Mouse (Mus musculus) heart, embryonic 13.5 days (tissue): ENCODE measurements around the gene Nhsl2. TPM values are rescaled to one million over a fixed set of nuclear protein-coding genes. Genes with fewer than 3 reads are reported as not detected.
A peak's percentile ranks its signal among the peaks of the same experiment; 100 is the strongest.

Experiments used
- ATAC-seq: fragments of 200-750 bp; cut with Nextera tagmentation; 2 replicates; pipeline ENCODE4 v1.8.0; 2017; ENCODE audit warnings: moderate TSS enrichment; ENCODE audit not compliant: insufficient number of reproducible peaks, low FRiP score, low TSS enrichment; ENCODE audit errors: extremely low read depth
- H3K27ac ChIP-seq: fragments of 300-500 bp; sonication (generic); replicated peaks from 2 replicates; pipeline ENCODE4 v1.5.1; 2015; ENCODE audit warnings: moderate library complexity, mild to moderate bottlenecking, inconsistent platforms
- H3K27me3 ChIP-seq: fragments of 300-500 bp; sonication (generic); replicated peaks from 2 replicates; pipeline ENCODE4 v1.6.1; 2015; ENCODE audit warnings: mild to moderate bottlenecking, inconsistent platforms
- H3K36me3 ChIP-seq: fragments of 300-500 bp; sonication (generic); 2 replicates; pipeline ENCODE4 v1.6.1; 2015; ENCODE audit warnings: mild to moderate bottlenecking, inconsistent platforms
- H3K4me1 ChIP-seq: fragments of 300-500 bp; sonication (generic); 2 replicates; pipeline ENCODE4 v1.6.1; 2015; ENCODE audit warnings: inconsistent platforms
- H3K4me2 ChIP-seq: fragments of 300-500 bp; sonication (generic); 2 replicates; pipeline ENCODE4 v1.6.1; 2015; ENCODE audit warnings: inconsistent platforms, mild to moderate bottlenecking, moderate library complexity
- H3K4me3 ChIP-seq: fragments of 300-500 bp; sonication (generic); 2 replicates; pipeline ENCODE4 v1.5.1; 2015; ENCODE audit warnings: moderate library complexity, mild to moderate bottlenecking, inconsistent platforms
- H3K9ac ChIP-seq: fragments of 300-500 bp; sonication (generic); 2 replicates; pipeline ENCODE4 v1.6.1; 2015; ENCODE audit warnings: inconsistent platforms, mild to moderate bottlenecking, moderate library complexity
- H3K9me3 ChIP-seq: fragments of 300-500 bp; sonication (generic); 2 replicates; pipeline ENCODE4 v1.6.1; 2016; ENCODE audit warnings: inconsistent platforms
- WGBS: fragments of 180-500 bp; shearing (Covaris S2); methylation state at CpG from one replicate; pipeline ENCODE4 v1.1.7; 2015; ENCODE audit warnings: mixed read lengths; 5-methylcytosine and 5-hydroxymethylcytosine counted together
- polyA plus RNA-seq: library from polyadenylated mRNA; unstranded; fragments of >200 nt; fragmentation: Nextera tagmentation; extraction: Ambion mirVana; gene quantifications from 2 replicates; pipeline ENCODE4 v1.2.1, GENCODE M21; 2015

Gene Nhsl2
- polyA plus RNA-seq, 1 experiment from 2014 or later, result 11.1 TPM

- Histone ChIP-seq H3K27me3 (peaks cover 6% of the 10 kb centered on the region; the same call in 1 of the 2 replicates), H3K27ac (no peak overlapping the region), H3K4me1 (peaks cover 19% of the 10 kb centered on the region), H3K9ac (no peak overlapping the region), H3K4me2 (no peak overlapping the region), H3K9me3 (no peaks in the 10 kb centered on the region), H3K4me3 (no peak overlapping the region), H3K36me3 (no peaks in the 10 kb centered on the region)
- ATAC-seq, result no peak
- 48% methylated on average over 5 of the region's 5 CpGs for WGBS
These were observed 58.1 kb downstream of the Nhsl2 start for GRCm38 (mm10) chrX:101907301-101907700.

- ATAC-seq, result no peak
- WGBS, result 64% methylated on average over 2 of the region's 2 CpGs
- no peak overlapping the region for H3K9ac ChIP-seq
- no peaks in the 10 kb centered on the region for H3K4me1 ChIP-seq
- H3K4me3 ChIP-seq, result no peak overlapping the region
- no peaks in the 10 kb centered on the region for H3K36me3 ChIP-seq
- no peak overlapping the region for H3K27ac ChIP-seq
- peaks cover 46% of the 10 kb centered on the region for H3K27me3 ChIP-seq
- no peaks in the 10 kb centered on the region for H3K9me3 ChIP-seq
- no peak overlapping the region for H3K4me2 ChIP-seq
These were observed 79.9 kb downstream of the Nhsl2 start for GRCm38 (mm10) chrX:101929131-101929530.

- no peak overlapping the region for H3K4me2 ChIP-seq
- no peak overlapping the region for H3K9ac ChIP-seq
- no peaks in the 10 kb centered on the region for H3K36me3 ChIP-seq
- H3K4me3 ChIP-seq, result no peak overlapping the region
- peaks cover 7% of the 10 kb centered on the region for H3K4me1 ChIP-seq
- no peak overlapping the region for H3K27ac ChIP-seq
- H3K9me3 ChIP-seq, result no peaks in the 10 kb centered on the region
- 87% methylated on average over 6 of the region's 6 CpGs for WGBS
- peaks cover 46% of the 10 kb centered on the region for H3K27me3 ChIP-seq
- no peak for ATAC-seq
These were observed 81.1 kb downstream of the Nhsl2 start for GRCm38 (mm10) chrX:101930301-101930700.

GRCm38 (mm10) chrX:101931016-101931415, 81.8 kb downstream of the Nhsl2 start:
- Histone ChIP-seq H3K27ac (no peak overlapping the region), H3K36me3 (no peaks in the 10 kb centered on the region), H3K27me3 (peaks cover 44% of the 10 kb centered on the region), H3K4me2 (no peak overlapping the region), H3K9ac (no peak overlapping the region), H3K4me3 (no peak overlapping the region), H3K9me3 (no peaks in the 10 kb centered on the region), H3K4me1 (peaks cover 10% of the 10 kb centered on the region)
- ATAC-seq, result no peak
- 82% methylated on average over 5 of the region's 5 CpGs for WGBS

GRCm38 (mm10) chrX:101932244-101932643, 83.1 kb downstream of the Nhsl2 start:
- no peaks in the 10 kb centered on the region for H3K9me3 ChIP-seq
- WGBS, result 55% methylated on average over 7 of the region's 7 CpGs
- H3K36me3 ChIP-seq, result no peaks in the 10 kb centered on the region
- no peak overlapping the region for H3K9ac ChIP-seq
- H3K27me3 ChIP-seq, result peaks cover 40% of the 10 kb centered on the region
- no peak for ATAC-seq
- H3K4me3 ChIP-seq, result no peak overlapping the region
- no peak overlapping the region for H3K4me2 ChIP-seq
- no peak overlapping the region for H3K27ac ChIP-seq
- peaks cover 10% of the 10 kb centered on the region for H3K4me1 ChIP-seq

GRCm38 (mm10) chrX:101933346-101933745, 84.2 kb downstream of the Nhsl2 start:
- Histone ChIP-seq H3K27me3 (peaks cover 43% of the 10 kb centered on the region), H3K9me3 (no peaks in the 10 kb centered on the region), H3K27ac (no peak overlapping the region), H3K9ac (no peak overlapping the region), H3K4me2 (no peak overlapping the region), H3K4me1 (peaks cover 10% of the 10 kb centered on the region), H3K36me3 (no peaks in the 10 kb centered on the region), H3K4me3 (no peak overlapping the region)
- WGBS, result 69% methylated on average over 5 of the region's 5 CpGs
- ATAC-seq, result no peak

GRCm38 (mm10) chrX:101935291-101935840, 86.2 kb downstream of the Nhsl2 start:
- WGBS, result 53% methylated on average over 3 of the region's 3 CpGs
- H3K4me1 ChIP-seq, result peaks cover 10% of the 10 kb centered on the region
- H3K9ac ChIP-seq, result no peak overlapping the region
- H3K27ac ChIP-seq, result no peak overlapping the region
- no peak overlapping the region for H3K4me3 ChIP-seq
- no peaks in the 10 kb centered on the region for H3K9me3 ChIP-seq
- no peaks in the 10 kb centered on the region for H3K36me3 ChIP-seq
- ATAC-seq, result no peak
- H3K4me2 ChIP-seq, result no peak overlapping the region
- peaks cover 41% of the 10 kb centered on the region for H3K27me3 ChIP-seq

- peaks cover 41% of the 10 kb centered on the region for H3K4me1 ChIP-seq
- peaks cover 44% of the 10 kb centered on the region for H3K27me3 ChIP-seq
- WGBS, result 83% methylated on average over 5 of the region's 5 CpGs
- no peak overlapping the region for H3K27ac ChIP-seq
- H3K9me3 ChIP-seq, result no peaks in the 10 kb centered on the region
- H3K36me3 ChIP-seq, result no peaks in the 10 kb centered on the region
- H3K9ac ChIP-seq, result no peak overlapping the region
- H3K4me2 ChIP-seq, result no peak overlapping the region
- H3K4me3 ChIP-seq, result no peak overlapping the region
- ATAC-seq, result no peak
These were observed 90.3 kb downstream of the Nhsl2 start for GRCm38 (mm10) chrX:101939486-101939885.

- Histone ChIP-seq H3K4me1 (peaks cover 48% of the 10 kb centered on the region), H3K36me3 (no peaks in the 10 kb centered on the region), H3K27ac (peak overlapping the region; percentile 85), H3K9ac (no peak overlapping the region), H3K9me3 (no peaks in the 10 kb centered on the region), H3K4me2 (peak overlapping the region; percentile 20; the same call in 1 of the 2 replicates), H3K4me3 (no peak overlapping the region), H3K27me3 (peaks cover 43% of the 10 kb centered on the region)
- ATAC-seq, result peak; percentile 76
- WGBS, result 17% methylated on average over 6 of the region's 6 CpGs
These were observed 93.3 kb downstream of the Nhsl2 start for GRCm38 (mm10) chrX:101942461-101942896.

GRCm38 (mm10) chrX:101943743-101944142, 94.6 kb downstream of the Nhsl2 start:
- H3K27ac ChIP-seq, result peak overlapping the region; percentile 85
- no peak overlapping the region for H3K4me2 ChIP-seq
- H3K4me1 ChIP-seq, result peaks cover 48% of the 10 kb centered on the region
- H3K9me3 ChIP-seq, result no peaks in the 10 kb centered on the region
- no peak overlapping the region for H3K9ac ChIP-seq
- no peak for ATAC-seq
- 45% methylated on average over 2 of the region's 2 CpGs for WGBS
- no peak overlapping the region for H3K4me3 ChIP-seq
- peaks cover 34% of the 10 kb centered on the region for H3K27me3 ChIP-seq
- no peaks in the 10 kb centered on the region for H3K36me3 ChIP-seq

- WGBS, result 84% methylated on average over 2 of the region's 2 CpGs
These were observed 95.7 kb downstream of the Nhsl2 start for GRCm38 (mm10) chrX:101944761-101945330.

GRCm38 (mm10) chrX:101952436-101952835, 103.3 kb downstream of the Nhsl2 start:
- 71% methylated on average over 6 of the region's 6 CpGs for WGBS
- Histone ChIP-seq H3K9ac (no peak overlapping the region), H3K9me3 (no peaks in the 10 kb centered on the region), H3K36me3 (no peaks in the 10 kb centered on the region), H3K4me2 (no peak overlapping the region), H3K4me1 (peaks cover 23% of the 10 kb centered on the region), H3K4me3 (no peak overlapping the region), H3K27ac (no peak overlapping the region), H3K27me3 (peaks cover 16% of the 10 kb centered on the region)
- no peak for ATAC-seq

More at GRCm38 (mm10) chrX:101944761-101945330, 95.7 kb downstream of the Nhsl2 start:
- peaks cover 48% of the 10 kb centered on the region for H3K4me1 ChIP-seq
- ATAC-seq, result no peak
- H3K9ac ChIP-seq, result no peak overlapping the region
- H3K36me3 ChIP-seq, result no peaks in the 10 kb centered on the region
- no peak overlapping the region for H3K4me3 ChIP-seq
- no peaks in the 10 kb centered on the region for H3K9me3 ChIP-seq
- H3K27ac ChIP-seq, result no peak overlapping the region
- peaks cover 24% of the 10 kb centered on the region for H3K27me3 ChIP-seq
- no peak overlapping the region for H3K4me2 ChIP-seq
